In the genomic region with DNA sequence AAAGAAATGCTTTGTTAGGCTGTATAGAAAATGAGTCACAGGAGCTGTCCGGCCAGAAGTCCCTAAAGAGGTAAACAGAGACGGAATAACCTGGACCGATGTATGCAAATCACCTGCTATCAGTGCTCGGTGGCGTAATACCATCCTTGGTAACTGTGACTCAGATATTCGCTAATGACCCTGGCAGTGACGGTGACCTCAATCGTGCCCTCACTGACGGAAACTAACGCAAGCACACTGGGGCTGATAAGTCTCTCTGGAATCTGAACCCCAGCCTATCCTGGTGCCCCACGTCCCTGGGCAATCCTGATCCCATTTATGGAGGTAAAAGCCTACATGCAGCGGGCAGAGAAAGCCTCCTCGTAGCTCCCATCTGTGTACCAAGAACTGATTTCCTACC, we compare ENCODE assay signal across 18 mouse cellular contexts. TPM values are rescaled to one million over a fixed set of nuclear protein-coding genes. Genes with fewer than 3 reads are reported as not detected.
DNase-seq lines count a peak whose midpoint lies in the region; ATAC-seq and TF ChIP-seq lines count a peak whose summit lies in the region.
"Had no signal": no experiment of that assay in that cellular context is flagged by ENCODE, and none has a peak within 500 bp of the region (broad histone marks: within the 10 kb centered on the region; RNA-seq: fewer than 3 reads in every experiment).

No protein-coding gene starts in this region.

- peak overlapping the region; percentile 90 for H3K27ac ChIP-seq in gastrocnemius, adult 2 months
- peak overlapping the region in 1 of 2 experiments; percentile 37; a peak in 1 of 4 replicates for H3K27ac ChIP-seq in heart, embryonic 14.5 days (replicated peaks in 1 of 2; ENCODE audit: control insufficient read depth in 1 of 2, insufficient read depth in 1 of 2, low read depth in 2 of 2, low read length in 2 of 2)
- H3K27ac ChIP-seq: limb, embryonic 15.5 days; neural tube, embryonic 13.5 days had no signal

- no peak overlapping the region for H3K4me3 ChIP-seq in gastrocnemius, adult 2 months
- H3K4me3 ChIP-seq in heart, embryonic 14.5 days (ENCODE audit: control insufficient read depth in 1 of 2, insufficient read depth in 1 of 2, low read depth in 1 of 2, low read length in 2 of 2) = no peak overlapping the region
- H3K4me3 ChIP-seq: left cerebral cortex, adult 2 months; limb, embryonic 15.5 days; neural tube, embryonic 13.5 days had no signal

- no peak for TF ChIP-seq CTCF in gastrocnemius, adult 2 months (IDR thresholded peaks at IDR 0.05)

- no peak for ATAC-seq in heart, embryonic 14.5 days (ENCODE audit: insufficient number of reproducible peaks, insufficient read depth, low FRiP score, low read depth)
- ATAC-seq: inflammation-experienced regulatory T-cells, adult 6 months; midbrain, embryonic 16.5 days had no signal

- 29% methylated on average over 13 of the region's 13 CpGs for WGBS in heart, embryonic 14.5 days

- H3K9me3 ChIP-seq in heart, embryonic 14.5 days (ENCODE audit: control insufficient read depth, low read length) = no peaks in the 10 kb centered on the region
- H3K9me3 ChIP-seq: limb, embryonic 15.5 days; neural tube, embryonic 13.5 days had no signal

- H3K36me3 ChIP-seq in heart, embryonic 14.5 days (ENCODE audit: control insufficient read depth, insufficient read depth, low read length) = peaks cover 2% of the 10 kb centered on the region; the same call in 1 of the 2 replicates
- H3K36me3 ChIP-seq: limb, embryonic 15.5 days; neural tube, embryonic 13.5 days had no signal

- H3K4me2 ChIP-seq in heart, embryonic 14.5 days (ENCODE audit: low read length) = 0 out of 2 replicates have a peak overlapping the region, but pooled peaks have one; percentile 4
- H3K4me2 ChIP-seq: limb, embryonic 15.5 days; neural tube, embryonic 13.5 days had no signal

- DNase-seq in gastrocnemius, adult 2 months = peak; percentile 65
- DNase-seq in gastrocnemius, postnatal 36 days = no peak
- DNase-seq in adrenal gland, adult (ENCODE audit: inconsistent age in 2 of 2, low spot score in 1 of 2) = peak; percentile 88 to 94
- DNase-seq in skeletal muscle tissue, adult 2 months (ENCODE audit: low read depth, low spot score) = peak; percentile 74
- no peak for DNase-seq in layer of hippocampus, adult 8-10 months (ENCODE audit: low spot score in 2 of 2)
- DNase-seq in embryo, embryonic 9.5 days (ENCODE audit: extremely low spot score) = no peak
- no peak for DNase-seq in left cerebral cortex, postnatal 10 days (ENCODE audit: extremely low spot score in 1 of 2, low spot score in 2 of 2)
- DNase-seq: kidney, postnatal 36 days; lung, postnatal 4 days; right cerebral cortex, postnatal 14 days had no signal

- H3K27me3 ChIP-seq in heart, embryonic 14.5 days (ENCODE audit: control insufficient read depth, insufficient read depth, low read length) = no peaks in the 10 kb centered on the region
- H3K27me3 ChIP-seq: limb, embryonic 15.5 days; neural tube, embryonic 13.5 days had no signal

- H3K9ac ChIP-seq in heart, embryonic 14.5 days (ENCODE audit: low read length) = no peak overlapping the region
- H3K9ac ChIP-seq: limb, embryonic 15.5 days; neural tube, embryonic 13.5 days had no signal

- intact Hi-C loops in gastrocnemius, adult 2 months (cut with DNase I) = loop anchor here (5.0 kb wide), 2 partner anchors 39 to 129 kb away; no protein-coding TSS in a partner anchor
- intact Hi-C loops in gastrocnemius, postnatal 36 days (cut with DNase I) = loop anchor here (10.0 kb wide), 1 partner anchor 87 kb away; a partner anchor contains a TSS
- intact Hi-C loops in left cerebral cortex, postnatal 10 days (cut with DNase I) = loop anchor here (5.0 kb wide), 1 partner anchor 84 kb away; a partner anchor contains a TSS

- peaks cover 22 to 25% of the 10 kb centered on the region in 2 experiments for H3K4me1 ChIP-seq in heart, embryonic 14.5 days (ENCODE audit: control insufficient read depth in 2 of 2, insufficient read depth in 2 of 2, low read length in 2 of 2)
- H3K4me1 ChIP-seq: limb, embryonic 15.5 days; neural tube, embryonic 13.5 days had no signal

RNA-seq across cellular contexts. Expression of a gene that starts 45.6 kb away (rescaled TPM):
- total RNA-seq in gastrocnemius, adult 2 months (2021) = 100 to 1,000 TPM; 248 to 338 TPM
- total RNA-seq in gastrocnemius, postnatal 36 days (2021) = 100 to 1,000 TPM; 252 to 293 TPM
- 8.7 and 9.5 TPM in 2 replicates for polyA plus RNA-seq in heart, embryonic 14.5 days (2014; fragmentation: Nextera tagmentation; extraction: Ambion mirVana)
- total RNA-seq in layer of hippocampus, adult 8-10 months (2022) = 1 to 10 TPM; 1.7 to 2.2 (median 2.0) TPM
- 1 to 10 TPM; 5.6 to 7.5 TPM for total RNA-seq in left cerebral cortex, postnatal 10 days (2021)
- total RNA-seq: MEL had no signal
- polyA plus RNA-seq: inflammation-experienced regulatory T-cells, adult 6 months; stomach, embryonic 14.5 days had no signal

RNA-seq across cellular contexts. Expression of a gene that starts 58.7 kb away (rescaled TPM):
- not detected for total RNA-seq in gastrocnemius, adult 2 months (2021)
- total RNA-seq in gastrocnemius, postnatal 36 days (2021) = not detected
- not detected in 2 replicates for polyA plus RNA-seq in heart, embryonic 14.5 days (2014; fragmentation: Nextera tagmentation; extraction: Ambion mirVana)
- 1 to 10 TPM; 1.4 to 3.5 (median 2.0) TPM for total RNA-seq in layer of hippocampus, adult 8-10 months (2022)
- total RNA-seq in left cerebral cortex, postnatal 10 days (2021) = 1 to 10 TPM; 1.6 to 1.9 TPM
- total RNA-seq: MEL had no signal
- polyA plus RNA-seq: inflammation-experienced regulatory T-cells, adult 6 months; limb, embryonic 15.5 days; stomach, embryonic 14.5 days had no signal

Comparison
In these comparisons a context has a peak if more than half of its experiments do, and no peak if none do; other contexts are left out.
1. DNase-seq: peak in gastrocnemius, adult 2 months (single experiment), adrenal gland, adult (2 of 2) and skeletal muscle tissue, adult 2 months (single experiment); none in gastrocnemius, postnatal 36 days (0 of 2), layer of hippocampus, adult 8-10 months (0 of 2), embryo, embryonic 9.5 days (single experiment) and left cerebral cortex, postnatal 10 days (0 of 2).
2. RNA of a gene that starts 45.6 kb away (total RNA-seq): 248 to 338 TPM in gastrocnemius, adult 2 months and 252 to 293 TPM in gastrocnemius, postnatal 36 days; 5.6 to 7.5 TPM in left cerebral cortex, postnatal 10 days and 1.7 to 2.2 TPM in layer of hippocampus, adult 8-10 months; every median in the first group is over 10 times any median in the second.